Mouse (Mus musculus) embryonic fibroblast, embryonic 13.5 days (primary cell): ENCODE results near the gene Ncam1. TPM values are rescaled to one million over a fixed set of nuclear protein-coding genes. Genes with fewer than 3 reads are reported as not detected.

ENCODE experiments used
- H3K27ac ChIP-seq: 2 replicates; pipeline ENCODE4 v1.5.1; 2012; ENCODE audit warnings: low read length, control low read depth, inconsistent platforms; ENCODE audit not compliant: insufficient read depth
- H3K4me1 ChIP-seq: 2 replicates; pipeline ENCODE4 v1.6.1; 2011; ENCODE audit warnings: low read length; ENCODE audit not compliant: control insufficient read depth, insufficient read depth
- H3K4me3 ChIP-seq: 2 replicates; pipeline ENCODE4 v1.5.1; 2011; ENCODE audit warnings: mild to moderate bottlenecking, control low read depth, low read length; ENCODE audit not compliant: insufficient read depth
- CTCF ChIP-seq: IDR thresholded peaks from 2 replicates; pipeline ENCODE4 v1.5.1; 2011; ENCODE audit warnings: mild to moderate bottlenecking, control low read depth, low read length, moderate library complexity, borderline replicate concordance; ENCODE audit not compliant: insufficient read depth
- POLR2A ChIP-seq: IDR thresholded peaks from 2 replicates; pipeline ENCODE4 v1.6.1; 2011; ENCODE audit warnings: low read depth, mild to moderate bottlenecking, control low read depth, low read length, moderate library complexity
- polyA plus RNA-seq: library from polyadenylated mRNA; stranded (reverse); fragments of >200 nt; gene quantifications from 2 replicates; pipeline ENCODE4 v1.2.4, GENCODE M21; 2011; ENCODE audit warnings: low read depth; ENCODE audit not compliant: missing spikeins, insufficient read length

Gene Ncam1
- polyA plus RNA-seq, 1 experiment = 182 TPM

- Histone ChIP-seq H3K4me3 (no peak overlapping the region), H3K4me1 (no peaks in the 10 kb centered on the region), H3K27ac (no peak overlapping the region)
- TF ChIP-seq POLR2A = no peak
- no peak for TF ChIP-seq CTCF
Measured at GRCm38 (mm10) chr9:49617216-49617615, 181.5 kb downstream of the Ncam1 start.

- Histone ChIP-seq H3K4me1 (peaks cover 3% of the 10 kb centered on the region), H3K27ac (no peak overlapping the region), H3K4me3 (no peak overlapping the region)
- TF ChIP-seq CTCF (no peak), POLR2A (no peak)
Measured at GRCm38 (mm10) chr9:49612387-49612786, 186.3 kb downstream of the Ncam1 start.

GRCm38 (mm10) chr9:49608191-49608590 lies 190.5 kb downstream of the Ncam1 start:
- H3K27ac ChIP-seq = peak overlapping the region; percentile 8; the same call in 1 of the 2 replicates
- TF ChIP-seq POLR2A (no peak), CTCF (no peak)
- no peak overlapping the region for H3K4me3 ChIP-seq
- peaks cover 16% of the 10 kb centered on the region for H3K4me1 ChIP-seq

DNA sequence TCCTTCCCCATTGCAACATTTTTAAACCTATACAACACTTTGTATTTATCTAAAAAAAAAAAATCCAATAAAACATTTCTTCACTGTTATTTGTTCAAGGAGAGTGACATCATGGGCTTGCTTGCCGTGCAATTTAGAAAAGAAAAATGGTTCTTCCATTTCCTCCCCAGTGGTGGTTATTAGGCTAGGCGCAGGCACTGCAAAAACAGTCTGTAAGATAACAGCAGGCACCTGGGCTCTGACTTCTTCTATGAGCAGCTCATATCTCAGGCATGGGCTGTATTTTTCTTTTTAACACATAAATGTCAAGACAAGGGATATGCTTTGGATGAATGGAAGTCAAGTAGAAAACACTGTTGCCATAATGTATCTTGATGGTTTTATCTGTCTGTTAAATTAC lies 192.0 kb downstream of the Ncam1 start:
- Histone ChIP-seq H3K27ac (no peak overlapping the region), H3K4me1 (peaks cover 16% of the 10 kb centered on the region), H3K4me3 (no peak overlapping the region)
- no peak for TF ChIP-seq CTCF
- no peak for TF ChIP-seq POLR2A

DNA sequence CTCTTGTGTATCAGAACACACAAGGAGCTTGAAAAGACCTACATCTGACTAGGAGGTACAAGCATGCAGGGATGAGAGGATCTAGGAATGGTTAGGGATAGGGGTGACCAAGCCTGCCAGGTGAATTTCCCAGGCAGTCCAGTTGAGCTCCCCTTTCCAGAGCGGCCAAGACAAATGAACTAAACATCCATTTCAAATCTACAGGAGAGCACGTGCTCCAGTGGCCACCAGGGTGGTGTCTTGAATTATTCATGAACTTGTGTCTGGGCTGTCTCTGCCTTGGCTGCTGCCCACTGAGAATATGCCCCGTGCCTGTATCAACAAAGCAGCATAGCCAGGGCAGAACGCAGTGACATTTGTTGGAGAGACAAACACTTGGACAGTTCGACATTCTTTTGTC lies 192.4 kb downstream of the Ncam1 start:
- H3K4me3 ChIP-seq = no peak overlapping the region
- H3K27ac ChIP-seq = peak overlapping the region; percentile 81
- TF ChIP-seq POLR2A (no peak), CTCF (no peak)
- peaks cover 16% of the 10 kb centered on the region for H3K4me1 ChIP-seq

DNA sequence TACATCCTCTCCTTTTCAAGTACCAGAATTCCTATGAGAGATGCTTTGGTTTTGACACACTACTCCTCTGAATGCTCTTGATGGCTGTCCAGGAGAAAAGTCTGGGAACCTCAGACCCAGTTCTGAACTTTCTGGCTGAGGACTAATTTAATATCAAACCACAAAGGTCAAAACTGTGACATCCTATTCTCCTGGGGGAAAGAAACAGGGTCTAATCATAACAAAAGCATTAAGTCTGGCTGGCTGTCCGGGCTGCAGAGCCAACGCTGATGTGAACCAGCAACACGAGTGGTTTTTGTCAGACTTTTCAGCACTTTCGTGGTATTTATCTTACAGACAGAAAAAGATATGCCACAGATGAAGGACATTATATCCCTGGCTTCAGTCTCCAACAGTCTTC lies 192.9 kb downstream of the Ncam1 start:
- TF ChIP-seq CTCF (no peak), POLR2A (no peak)

DNA sequence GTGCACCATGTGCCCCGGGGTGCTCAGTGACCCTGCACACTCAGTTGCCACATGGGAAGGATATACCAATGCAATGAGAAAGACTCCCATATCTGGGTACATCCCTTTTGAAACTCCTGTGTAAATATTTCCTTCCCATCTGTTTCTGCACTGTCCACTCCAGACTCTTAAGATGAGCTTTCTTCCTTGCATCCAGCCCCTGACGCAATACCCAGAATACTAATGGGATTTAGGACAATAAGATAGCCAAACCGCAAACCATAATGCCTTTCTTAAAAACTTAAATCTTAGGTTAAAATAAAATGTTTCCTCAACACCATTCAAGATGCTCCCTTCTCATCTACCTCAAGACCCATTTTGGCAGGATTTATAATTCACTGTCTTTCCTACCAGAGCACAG lies 193.4 kb downstream of the Ncam1 start:
- TF ChIP-seq POLR2A (no peak), CTCF (no peak)
- Histone ChIP-seq H3K4me3 (no peak overlapping the region), H3K27ac (peak overlapping the region; percentile 24; the same call in 1 of the 2 replicates), H3K4me1 (peaks cover 16% of the 10 kb centered on the region)

More for the DNA sequence above, 192.9 kb downstream of the Ncam1 start:
- no peak overlapping the region for H3K4me3 ChIP-seq
- H3K4me1 ChIP-seq = peaks cover 16% of the 10 kb centered on the region
- H3K27ac ChIP-seq = peak overlapping the region; percentile 81

GRCm38 (mm10) chr9:49601215-49601614 lies 197.5 kb downstream of the Ncam1 start:
- Histone ChIP-seq H3K4me3 (no peak overlapping the region), H3K4me1 (peaks cover 7% of the 10 kb centered on the region), H3K27ac (no peak overlapping the region)
- TF ChIP-seq CTCF (no peak), POLR2A (no peak)

DNA sequence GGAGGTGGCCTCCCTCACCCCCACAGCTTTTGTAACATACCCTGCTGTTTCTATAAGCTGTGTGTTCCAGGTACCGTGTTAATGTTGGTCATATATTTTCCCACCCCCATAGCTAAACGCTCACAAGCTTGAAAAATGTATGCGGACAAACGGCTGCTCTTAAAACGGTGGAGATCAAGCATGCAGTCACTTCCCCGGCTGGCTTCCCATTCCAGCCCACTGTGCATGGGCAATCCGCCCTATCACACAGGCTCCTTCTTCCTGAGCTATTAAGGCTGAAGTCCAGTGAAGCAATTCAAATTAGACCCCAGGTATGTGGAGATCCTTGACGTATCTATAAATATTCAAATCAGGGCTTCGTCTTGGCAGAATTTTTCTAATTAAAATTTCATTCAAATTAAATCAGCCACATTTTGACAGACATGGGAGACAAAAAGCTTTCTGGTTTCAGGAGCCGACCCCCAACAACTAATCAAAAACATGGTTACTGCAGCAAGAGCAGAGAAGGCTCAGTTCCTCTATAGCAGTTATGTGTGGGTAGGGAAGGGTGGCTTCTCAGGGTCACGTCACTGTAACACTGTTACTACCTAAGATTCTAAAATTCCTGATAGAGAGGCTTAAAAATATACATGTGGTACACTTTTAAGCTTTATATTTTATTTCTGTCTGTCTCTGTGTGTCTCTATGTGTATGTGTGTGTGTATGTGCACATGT lies 202.9 kb downstream of the Ncam1 start:
- Histone ChIP-seq H3K4me1 (peaks cover 12% of the 10 kb centered on the region), H3K4me3 (no peak overlapping the region), H3K27ac (no peak overlapping the region)
- TF ChIP-seq CTCF = no peak
- no peak for TF ChIP-seq POLR2A

GRCm38 (mm10) chr9:49594876-49595634 lies 203.7 kb downstream of the Ncam1 start:
- Histone ChIP-seq H3K4me3 (no peak overlapping the region), H3K27ac (no peak overlapping the region), H3K4me1 (peaks cover 12% of the 10 kb centered on the region)
- TF ChIP-seq POLR2A = no peak
- TF ChIP-seq CTCF = no peak
